Mouse (Mus musculus) lung, adult 2 months (tissue): Measurements from ENCODE around the gene Pheta2.
"Not testable (repeated sequence)": the region's sequence is repeated elsewhere in the genome, so short reads cannot be mapped to it uniquely, and the experiment has no call there.

ENCODE experiments used
- CTCF ChIP-seq: fragments of 200-500 bp; IDR thresholded peaks from 2 replicates; pipeline ENCODE4 v1.5.1; 2011; ENCODE audit warnings: mild to moderate bottlenecking, low read length, control low read depth; ENCODE audit not compliant: insufficient read depth
- POLR2A ChIP-seq: fragments of 200-500 bp; IDR thresholded peaks from 2 replicates; pipeline ENCODE4 v1.6.1; 2011; ENCODE audit warnings: low read depth, mild to moderate bottlenecking, control low read depth, low read length, borderline replicate concordance; ENCODE audit errors: extremely low read depth

GRCm38 (mm10) chr15:82363801-82364200, 25.1 kb downstream of the Pheta2 start:
- TF ChIP-seq CTCF, POLR2A: not testable (repeated sequence)
